Mouse (Mus musculus) cerebellum, adult 8-10 months (tissue): ENCODE results near the gene Irgc1.
A peak's percentile ranks its signal among the peaks of the same experiment; 100 is the strongest.

Experiments used
- DNase-seq: peaks from one replicate; pipeline ENCODE4 v3.0.0; 2022

Gene Irgc1

GRCm38 (mm10) chr7:24398364-24398913, 53.7 kb downstream of the Irgc1 start:
- no peak for DNase-seq

- DNase-seq = no peak
Observed at GRCm38 (mm10) chr7:24396832-24397231, 55.3 kb downstream of the Irgc1 start.

- DNase-seq = no peak
Observed at GRCm38 (mm10) chr7:24394475-24395161, 57.5 kb downstream of the Irgc1 start.

GRCm38 (mm10) chr7:24394054-24394453, 58.0 kb downstream of the Irgc1 start:
- DNase-seq = no peak

GRCm38 (mm10) chr7:24391687-24392086, 60.4 kb downstream of the Irgc1 start:
- no peak for DNase-seq

- DNase-seq = no peak
Observed at GRCm38 (mm10) chr7:24391077-24391476, 61.0 kb downstream of the Irgc1 start.

GRCm38 (mm10) chr7:24390512-24390911, 61.6 kb downstream of the Irgc1 start:
- DNase-seq = no peak

GRCm38 (mm10) chr7:24389516-24390187, 62.4 kb downstream of the Irgc1 start:
- DNase-seq = no peak

- DNase-seq = no peak
Observed at GRCm38 (mm10) chr7:24387059-24387556, 65.0 kb downstream of the Irgc1 start.

GRCm38 (mm10) chr7:24384827-24385226, 67.3 kb downstream of the Irgc1 start:
- peak; percentile 73 for DNase-seq

GRCm38 (mm10) chr7:24384070-24384469, 68.0 kb downstream of the Irgc1 start:
- DNase-seq = no peak

- DNase-seq = no peak
Observed at GRCm38 (mm10) chr7:24382730-24383372, 69.2 kb downstream of the Irgc1 start.
